Mouse (Mus musculus) right cerebral cortex, postnatal 10 days (tissue): ENCODE measurements at regions not wholly inside any gene's neighbourhood (a gene's known extent, or its start where the extent isn't known, plus 50 kb on each side); places are given as distances from the start of the nearest gene placed in this dataset.

Experiments
- DNase-seq, 2 experiments: peaks; one replicate each; pipeline ENCODE4 v3.0.0; 2021; ENCODE audit warnings: low spot score in 2 of 2

DNA sequence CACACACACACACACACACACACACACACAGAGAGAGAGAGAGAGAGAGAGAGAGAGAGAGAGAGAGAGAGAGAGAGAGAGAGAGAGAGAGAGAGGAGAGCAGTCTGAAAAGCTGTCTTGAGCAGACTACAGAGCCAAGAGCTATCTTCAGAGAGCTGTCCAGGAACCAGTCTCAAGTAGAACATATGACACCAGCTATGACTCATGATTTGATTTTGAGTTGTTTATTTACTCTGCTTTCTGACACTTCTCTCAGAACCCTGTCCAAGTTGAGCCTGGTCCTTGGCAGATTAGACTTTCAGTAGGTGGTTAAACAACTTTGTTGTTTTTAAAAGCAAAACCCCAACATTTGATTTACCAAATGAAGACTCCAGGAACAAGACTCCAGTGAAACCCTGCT, 420.8 kb upstream of the Lcorl start:
- DNase-seq = no peak

DNA sequence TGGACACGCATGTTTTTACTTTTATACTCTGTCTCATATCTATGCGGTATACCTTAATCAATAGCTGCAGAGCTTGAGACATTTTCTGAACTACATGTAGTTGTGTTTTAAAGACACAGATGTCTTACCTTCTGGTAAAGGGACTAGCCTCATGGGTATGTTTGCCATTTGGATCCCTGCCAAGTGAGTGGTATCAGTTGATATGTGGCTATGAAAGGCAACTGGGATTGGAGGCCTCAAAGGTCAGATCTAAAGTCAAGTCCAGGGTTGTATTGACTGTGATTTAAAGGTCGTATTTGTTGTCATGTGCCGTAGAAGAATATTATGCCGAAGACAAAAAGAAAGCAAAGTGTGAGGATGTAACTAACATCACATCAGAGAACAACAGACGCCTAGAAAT, 399.3 kb upstream of the Lcorl start:
- DNase-seq = no peak

DNA sequence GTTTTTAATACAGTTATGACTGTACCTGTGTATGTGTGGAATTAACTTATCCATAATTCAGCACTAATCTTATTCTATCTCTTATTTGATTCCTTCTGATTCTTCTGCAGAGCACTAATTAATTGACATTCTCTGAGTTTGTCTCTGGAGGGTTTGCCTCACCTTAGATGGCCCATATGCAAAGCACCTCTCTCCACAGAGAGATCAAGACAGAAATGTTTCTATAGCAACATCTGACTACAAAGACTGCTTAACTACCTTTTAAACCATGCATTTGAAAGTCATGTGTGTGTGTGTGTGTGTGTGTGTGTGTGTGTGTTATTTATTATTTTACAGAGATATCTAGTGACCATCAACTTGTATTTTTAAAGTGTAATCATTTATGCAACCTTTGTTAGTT, 396.5 kb upstream of the Lcorl start:
- DNase-seq = no peak

DNA sequence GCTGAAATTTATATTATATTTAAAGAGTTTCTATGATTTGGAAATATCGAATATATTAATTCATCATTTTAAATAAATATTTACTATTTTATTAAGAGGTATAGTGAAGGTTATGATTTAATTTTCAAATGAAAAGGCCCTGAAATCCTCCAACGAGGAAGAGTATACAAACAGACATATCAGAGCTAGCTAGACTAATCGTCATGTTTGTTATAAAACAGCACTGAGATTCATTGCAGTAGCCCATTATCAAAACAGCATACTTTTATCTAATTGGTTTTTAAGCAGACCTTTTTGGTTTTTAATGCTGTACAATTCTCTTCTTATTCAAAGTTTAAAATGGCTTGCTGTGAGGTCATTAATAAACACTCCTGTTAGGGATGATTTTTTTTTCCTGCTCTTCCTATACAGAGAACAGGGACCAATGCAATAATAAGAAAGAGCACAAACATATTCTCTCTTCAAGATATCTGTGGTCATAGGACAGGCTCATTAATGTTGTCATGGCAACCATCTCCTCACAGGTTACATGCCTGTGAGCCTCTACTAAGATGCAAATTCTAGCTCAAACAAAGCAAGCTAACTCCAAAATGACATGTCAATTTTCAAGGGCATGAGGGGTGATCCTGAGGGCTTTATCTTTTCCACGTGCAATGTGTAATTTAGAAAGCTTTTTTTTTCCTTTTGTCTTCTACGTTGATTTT, 378.1 kb upstream of the Lcorl start:
- DNase-seq = no peak

DNA sequence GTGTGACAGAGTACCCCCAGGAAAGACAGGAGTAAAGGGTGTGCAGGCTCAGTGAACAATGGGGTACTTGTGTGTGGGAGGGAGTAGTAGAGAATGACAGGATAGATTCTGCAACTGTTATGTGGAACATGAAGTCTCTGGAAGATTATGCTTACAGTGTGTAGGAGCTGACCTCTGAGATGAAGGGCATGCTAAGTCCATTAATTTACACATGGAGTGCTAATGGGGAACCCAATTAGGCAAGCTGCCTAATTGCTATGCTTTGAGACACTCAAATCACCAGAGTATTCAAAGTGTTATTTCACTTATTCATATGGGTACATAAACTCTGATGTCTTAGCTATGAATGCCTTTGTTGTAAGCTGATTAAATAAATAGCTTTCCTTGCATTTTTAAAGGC, 375.4 kb upstream of the Lcorl start:
- no peak for DNase-seq

DNA sequence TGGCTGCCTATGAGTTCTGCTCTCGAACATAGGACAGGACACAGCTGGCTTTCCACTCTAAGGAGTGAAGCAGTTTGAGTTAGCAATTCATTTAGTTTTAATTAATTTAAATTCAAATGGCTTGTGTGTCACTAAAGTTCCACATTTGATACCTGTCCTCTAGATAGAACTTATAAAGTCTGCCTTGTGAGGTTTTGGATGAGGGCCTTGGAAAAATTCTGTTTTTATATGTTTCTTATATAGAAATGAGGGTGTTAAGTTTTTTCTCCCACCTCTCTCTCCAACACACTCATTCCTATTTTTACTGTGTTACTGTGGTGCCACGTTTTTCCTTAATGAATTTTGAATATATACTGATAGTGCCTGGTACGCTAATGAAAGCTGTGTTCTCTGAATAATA, 371.3 kb upstream of the Lcorl start:
- no peak for DNase-seq

DNA sequence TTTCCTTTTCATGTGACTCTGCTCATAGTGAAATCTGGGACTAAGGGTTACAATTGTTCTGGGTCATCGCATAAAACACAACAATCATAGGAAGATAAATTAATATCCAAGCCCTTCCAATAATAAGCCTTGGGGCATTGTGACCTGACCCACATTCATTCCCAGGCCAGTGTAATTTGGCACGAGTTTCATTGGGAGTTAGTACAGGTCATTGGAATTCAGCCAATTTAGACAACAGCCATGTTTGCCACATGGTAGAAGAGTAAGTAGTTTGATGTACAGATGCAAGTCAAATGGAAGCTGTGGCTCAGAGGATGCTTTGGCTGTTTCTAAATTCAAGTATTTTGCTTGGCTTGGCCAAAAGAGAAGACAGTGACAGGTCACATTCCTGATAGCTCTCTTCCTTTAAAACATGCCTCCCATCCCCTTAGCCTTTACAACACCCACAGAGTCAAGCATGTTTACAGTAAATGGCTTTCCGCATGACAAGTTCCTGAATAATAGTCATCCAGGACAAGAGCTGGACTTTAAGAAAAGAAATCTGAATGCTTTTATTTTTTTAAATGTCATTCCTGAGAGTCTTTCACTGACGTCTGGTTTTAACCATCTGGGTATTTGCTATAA, 355.5 kb upstream of the Lcorl start:
- no peak for DNase-seq

DNA sequence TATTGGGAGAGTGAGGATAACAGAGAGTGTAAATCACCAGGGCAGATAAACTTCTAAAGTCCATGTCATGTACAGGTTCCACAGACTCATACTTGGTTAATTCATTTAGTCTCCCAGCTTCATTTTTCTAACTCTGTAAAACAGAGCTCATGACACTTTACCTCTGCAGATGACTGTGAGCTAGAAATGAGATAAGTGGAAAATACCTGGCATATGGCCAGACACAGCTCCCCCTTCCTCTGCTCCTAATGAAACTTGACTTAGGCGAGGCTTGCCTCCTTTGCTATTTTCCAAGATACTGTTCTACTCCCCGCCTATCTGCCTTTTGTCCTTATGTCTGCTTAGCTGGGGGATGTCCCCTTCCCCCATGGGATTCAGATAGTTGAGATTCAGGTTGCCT, 351.7 kb upstream of the Lcorl start:
- DNase-seq = no peak

DNA sequence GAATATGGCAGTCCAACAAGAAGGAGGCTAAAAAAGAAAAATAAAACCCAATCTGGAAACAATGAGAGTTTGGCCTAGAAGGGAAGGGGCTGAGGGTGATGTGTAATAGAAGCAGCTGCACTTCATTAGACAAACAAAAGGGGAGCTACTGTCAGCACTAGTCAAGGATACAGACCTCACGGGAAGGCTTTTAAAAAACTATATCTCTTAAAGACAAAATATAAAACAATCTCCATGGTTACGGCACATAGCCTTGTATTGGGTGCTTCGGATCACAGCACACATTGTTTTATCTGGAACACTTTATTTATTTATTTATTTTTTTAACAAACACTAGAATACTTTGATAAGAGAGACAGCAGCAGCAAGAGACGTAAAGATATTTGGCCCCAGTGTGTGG, 346.3 kb upstream of the Lcorl start:
- no peak for DNase-seq

DNA sequence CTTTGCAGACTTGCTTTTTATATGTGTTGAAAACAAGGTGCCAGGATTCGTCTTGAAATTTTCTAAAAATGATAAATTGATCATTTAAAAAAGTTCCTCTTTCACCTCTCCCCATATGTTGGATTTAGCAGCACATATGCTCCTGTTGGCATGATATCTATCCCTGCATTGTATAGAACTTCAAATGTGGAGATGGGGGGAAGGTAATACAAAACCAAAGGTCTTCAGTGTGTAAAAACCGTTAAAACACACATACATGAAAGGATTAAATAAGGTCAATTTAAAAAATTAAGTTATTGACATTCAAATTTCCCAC, 345.0 kb upstream of the Lcorl start:
- DNase-seq = no peak

DNA sequence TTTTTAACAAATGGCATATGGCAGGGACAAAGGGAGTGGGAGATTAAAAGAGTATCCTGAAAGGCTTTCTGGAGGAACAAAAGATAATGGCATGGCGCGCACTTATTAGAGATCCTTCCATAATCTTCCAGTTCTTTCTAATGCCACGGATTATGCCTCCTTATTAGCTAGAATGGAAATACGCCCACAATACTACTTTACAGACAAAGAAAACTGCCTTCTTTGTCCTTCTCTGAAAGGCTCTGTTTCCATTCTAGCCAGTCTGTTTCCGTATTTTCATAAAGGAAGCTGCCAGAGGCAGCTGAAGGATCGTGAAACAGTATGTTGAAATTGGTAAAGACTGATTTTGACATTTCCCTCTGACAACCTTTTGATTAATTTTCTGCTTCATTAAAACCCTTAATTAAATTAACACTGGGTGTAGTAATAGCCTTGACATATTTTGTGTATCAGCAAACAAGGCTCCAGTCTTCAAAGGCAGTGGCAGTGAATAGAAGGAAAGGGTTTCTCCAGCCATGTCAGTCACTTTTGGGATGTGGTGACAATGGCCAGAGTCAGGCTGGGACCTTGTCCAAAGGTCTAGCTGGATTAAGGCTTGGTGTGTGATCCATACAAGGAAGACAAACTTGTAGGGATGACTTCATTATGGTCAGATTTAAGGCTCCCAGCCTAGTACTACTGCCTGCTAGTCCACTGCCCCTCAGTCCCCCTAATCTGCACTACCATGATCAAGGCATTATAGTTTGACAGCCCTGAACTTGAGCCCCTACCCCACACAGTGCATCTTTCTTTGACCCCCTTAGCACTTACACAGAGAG, 344.4 kb upstream of the Lcorl start:
- DNase-seq = no peak

DNA sequence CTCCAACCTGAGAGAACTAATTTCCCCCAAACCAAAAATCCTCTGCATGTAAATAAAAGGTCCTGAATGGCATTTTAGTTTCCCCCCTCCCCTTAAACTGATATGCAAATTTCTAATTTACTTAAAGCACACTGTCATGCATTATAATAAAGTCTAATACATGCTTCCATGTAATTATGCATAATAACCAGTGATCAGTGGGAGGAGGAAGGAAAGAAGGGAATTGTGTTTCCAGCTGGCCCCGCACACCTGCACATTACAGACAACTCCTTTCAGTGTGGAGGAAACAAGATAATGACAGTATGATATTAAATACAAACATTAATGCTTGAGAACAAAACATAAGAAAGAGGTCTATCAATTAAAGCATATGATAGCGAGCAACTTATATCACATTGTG, 329.5 kb upstream of the Lcorl start:
- no peak for DNase-seq

DNA sequence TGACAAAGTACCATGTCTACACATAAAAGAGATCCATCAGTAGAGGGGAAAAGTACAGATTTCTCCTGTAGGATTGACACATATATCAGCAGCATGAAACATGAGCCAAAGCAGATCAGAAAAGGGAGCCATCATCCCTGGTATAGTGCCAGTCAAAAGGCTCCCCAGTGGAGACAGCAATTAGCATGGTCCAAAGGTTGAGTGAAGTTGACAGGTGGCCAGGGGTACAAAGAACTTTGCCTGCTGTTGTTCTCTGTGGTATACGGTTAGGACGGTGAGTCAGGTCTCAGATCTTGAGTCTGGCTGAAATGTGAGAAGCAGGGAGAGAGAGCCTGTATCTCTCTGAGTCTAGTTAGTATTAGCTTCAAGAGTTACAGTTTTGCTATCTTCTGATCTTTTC, 324.7 kb upstream of the Lcorl start:
- no peak for DNase-seq

DNA sequence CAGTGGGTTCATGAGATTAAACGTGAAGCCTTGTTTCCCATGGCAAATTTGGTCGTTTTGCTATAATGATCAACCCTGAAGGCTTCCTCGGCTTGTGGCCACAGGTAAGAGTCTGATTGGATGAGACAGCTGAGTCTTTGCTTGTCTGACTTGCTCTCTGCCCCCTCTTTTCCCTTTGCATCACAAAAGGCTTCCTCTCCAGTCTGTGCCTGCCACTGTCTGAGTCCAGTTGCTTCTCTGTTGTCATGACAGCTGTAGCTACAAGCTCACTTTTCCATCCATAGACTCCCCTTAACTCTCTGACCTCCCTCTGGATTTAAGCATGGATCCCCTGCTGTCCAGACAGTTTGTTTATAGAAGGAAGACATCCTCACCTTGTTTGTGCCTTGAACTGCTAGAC, 314.9 kb upstream of the Lcorl start:
- no peak for DNase-seq

DNA sequence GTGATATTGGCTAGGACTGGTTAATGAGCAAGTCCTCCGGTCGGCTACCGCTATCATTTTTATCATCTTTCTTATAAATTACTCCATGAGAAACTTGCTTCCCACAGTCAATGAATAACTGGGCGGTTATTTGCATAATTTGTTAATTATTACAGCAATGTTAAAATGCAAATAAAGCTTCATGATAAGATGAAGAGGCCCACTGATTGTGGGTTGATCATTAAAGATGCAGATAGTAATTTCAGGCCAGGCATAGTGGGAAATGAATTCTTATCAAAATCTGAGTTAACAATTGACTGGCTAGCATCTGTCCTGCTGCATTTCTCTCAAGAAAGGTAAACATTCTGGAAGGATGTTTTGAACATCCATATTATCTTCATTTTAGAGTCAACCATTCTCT, 303.4 kb upstream of the Lcorl start:
- DNase-seq = no peak

DNA sequence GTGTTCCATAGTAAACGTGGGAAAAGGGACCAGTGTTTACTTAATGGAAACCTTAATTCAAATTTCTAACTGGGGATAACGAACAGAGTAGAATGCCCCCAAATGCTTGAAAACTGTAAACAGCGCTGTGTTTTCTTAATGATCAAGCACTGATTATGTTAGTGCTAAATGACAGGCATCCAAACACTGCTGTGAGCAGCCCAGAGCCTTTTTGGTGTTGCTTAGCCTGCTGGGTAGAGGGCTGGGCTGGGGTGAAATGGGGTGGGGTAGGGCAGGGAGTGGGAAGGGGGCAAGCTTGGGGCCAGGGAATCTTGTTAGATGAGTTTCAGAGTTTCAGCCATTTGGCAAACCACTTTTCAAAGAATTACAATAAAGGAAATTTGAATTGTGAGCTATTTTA, 294.6 kb upstream of the Lcorl start:
- no peak for DNase-seq

DNA sequence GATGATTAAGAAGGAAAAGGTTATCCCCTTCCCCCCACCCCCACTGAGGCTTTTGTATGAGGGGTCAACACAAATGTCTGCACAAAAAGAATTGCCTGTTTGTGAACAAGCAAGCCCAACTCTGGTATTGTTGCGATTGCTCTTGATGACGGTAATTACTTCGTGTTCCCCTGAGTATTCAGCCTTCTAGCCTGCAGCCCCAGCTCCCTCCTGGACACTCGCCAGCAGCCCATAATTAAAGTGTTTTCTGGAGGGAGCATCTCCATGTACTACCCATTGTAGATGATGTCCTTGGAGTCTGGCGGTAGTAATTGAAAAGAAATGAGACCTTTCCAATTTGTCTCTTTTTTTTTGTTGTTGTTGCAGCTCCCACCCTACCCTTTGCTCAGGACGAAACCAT, 293.4 kb upstream of the Lcorl start:
- DNase-seq = peak; percentile 26 to 47

DNA sequence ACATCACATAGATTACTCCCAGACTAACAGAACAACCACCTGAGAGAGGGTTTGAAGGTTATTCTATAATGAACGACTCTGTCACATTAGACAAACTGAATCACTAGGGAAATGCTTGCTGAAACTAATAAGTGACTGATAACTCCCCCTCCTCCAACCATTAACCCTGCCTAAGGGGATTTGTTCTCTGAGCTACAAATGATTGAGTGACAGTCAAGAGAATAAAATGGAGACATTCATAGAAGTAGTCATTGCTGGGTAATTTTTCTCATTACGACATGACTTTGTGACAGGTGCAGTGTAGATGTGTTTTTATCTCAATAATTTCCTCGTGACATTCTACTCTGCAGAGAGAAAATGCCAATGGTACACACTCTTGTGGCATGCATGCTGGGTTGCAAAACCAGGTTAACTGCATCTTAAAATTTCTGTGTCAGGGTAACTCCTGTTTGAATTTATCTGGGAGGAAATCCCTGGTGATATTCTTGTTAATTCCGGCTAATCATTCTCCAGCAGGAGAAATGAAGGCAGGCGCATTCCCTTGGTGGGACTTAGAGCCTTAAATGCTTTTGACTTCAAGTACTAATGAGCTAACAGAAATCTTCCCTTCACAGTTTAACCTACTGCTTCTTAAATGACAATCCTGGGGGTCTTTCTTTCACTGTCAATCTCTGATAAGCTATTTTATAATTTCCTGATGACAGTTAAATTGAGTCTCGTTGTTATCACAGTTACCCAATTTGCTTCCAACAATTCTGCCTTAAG, 292.6 kb upstream of the Lcorl start:
- no peak for DNase-seq

DNA sequence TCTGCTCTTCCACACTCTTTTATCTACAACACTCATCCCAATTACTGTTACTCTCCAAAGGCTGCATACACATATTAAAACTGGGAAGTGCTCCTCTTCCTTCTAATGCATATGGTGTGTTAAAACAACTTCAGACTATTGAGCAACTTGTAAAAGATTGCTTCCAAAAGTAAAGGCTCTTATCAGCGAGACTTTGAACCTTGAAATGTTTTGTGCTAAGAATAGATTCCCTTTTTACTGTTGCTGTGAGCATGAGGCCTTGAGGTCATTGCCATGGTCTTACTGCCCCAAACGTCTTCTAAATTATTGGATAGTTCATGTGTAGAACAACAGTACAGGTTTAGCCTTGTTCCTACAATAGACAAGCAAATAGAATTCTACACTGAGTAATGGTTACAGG, 281.6 kb upstream of the Lcorl start:
- DNase-seq = no peak

DNA sequence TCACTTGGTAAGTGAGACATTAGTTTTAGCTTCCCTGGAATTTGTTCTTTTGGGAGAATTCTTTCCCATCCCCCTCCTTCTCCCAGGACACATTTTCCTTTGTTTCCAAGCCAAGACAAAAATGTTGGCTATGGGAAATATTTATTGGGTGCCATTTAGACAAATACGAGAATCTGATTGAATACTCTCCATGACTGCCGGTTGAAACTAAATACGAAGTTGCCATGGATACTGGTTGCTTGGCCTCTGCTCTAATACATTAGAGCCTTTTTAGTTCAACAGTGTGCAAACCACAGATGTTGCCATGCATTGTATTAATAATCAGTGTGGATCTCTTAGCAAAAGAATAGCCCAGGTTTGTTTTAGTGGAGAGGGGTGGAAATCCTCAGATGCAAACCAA, 280.3 kb upstream of the Lcorl start:
- no peak for DNase-seq

DNA sequence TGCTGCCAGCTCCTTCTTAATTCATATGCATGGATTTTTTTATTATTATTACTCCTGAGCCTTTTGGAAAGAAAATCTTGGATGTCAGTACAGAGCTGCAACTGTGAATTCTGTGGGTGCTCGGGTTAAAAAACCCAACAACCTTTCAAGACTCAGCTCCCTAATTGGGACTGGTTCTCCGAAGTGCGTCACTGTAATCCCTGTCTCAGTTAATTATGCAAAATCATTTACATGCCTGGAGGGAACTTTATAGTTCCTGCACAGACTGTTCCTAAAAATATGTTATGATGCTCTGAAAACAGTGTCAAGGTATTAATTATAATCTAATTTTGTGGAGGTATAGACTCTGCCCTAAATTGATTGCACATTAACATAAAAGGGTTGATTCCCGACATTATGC, 250.6 kb upstream of the Lcorl start:
- no peak for DNase-seq

DNA sequence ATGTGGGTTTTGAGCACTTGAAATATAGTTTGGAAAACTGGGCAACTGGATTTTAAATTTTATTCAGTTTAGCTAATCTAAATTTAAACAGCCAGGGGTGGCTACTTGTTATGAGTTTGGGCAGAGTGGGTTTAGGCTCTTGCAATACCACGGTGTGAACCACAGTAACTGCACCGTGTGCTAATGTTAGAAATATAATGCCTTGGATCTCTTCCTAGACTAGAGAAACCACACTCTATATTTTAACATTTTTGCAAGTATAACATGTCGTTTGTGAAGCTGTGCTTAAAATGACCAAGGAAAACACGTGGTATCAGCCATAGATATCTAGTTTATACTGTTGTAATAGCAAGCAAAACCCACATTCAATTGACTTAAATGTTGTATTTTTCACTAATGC, 245.9 kb upstream of the Lcorl start:
- no peak for DNase-seq

DNA sequence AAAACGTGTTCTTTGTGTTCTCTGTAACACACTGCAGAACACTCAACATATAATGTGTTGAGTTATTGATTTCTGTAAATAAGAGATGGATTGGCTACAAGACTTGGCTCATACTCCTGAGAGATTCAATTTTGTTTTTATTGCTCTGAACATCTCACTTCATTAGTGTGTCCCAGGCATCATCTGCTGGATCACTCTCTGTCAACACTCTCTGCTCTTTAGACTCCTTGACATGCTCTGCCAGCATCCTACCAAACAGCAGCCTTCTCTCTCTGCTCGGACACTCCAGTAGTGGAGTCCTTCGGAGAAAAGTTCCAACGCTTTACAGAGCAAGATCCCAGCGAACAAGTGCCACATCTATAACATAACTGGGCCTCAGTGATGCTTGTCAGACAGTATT, 235.1 kb upstream of the Lcorl start:
- DNase-seq = no peak
